ENCODE assay signal across 9 mouse cellular contexts in genomic region chr15:99265679-99266078, GRCm38 (mm10). TPM values are rescaled to one million over a fixed set of nuclear protein-coding genes. Genes with fewer than 3 reads are reported as not detected.
DNase-seq lines count a peak whose midpoint lies in the region; ATAC-seq lines count a peak whose summit lies in the region.
"Had no signal": no experiment of that assay in that cellular context is flagged by ENCODE, and none has a peak within 500 bp of the region (broad histone marks: within the 10 kb centered on the region; RNA-seq: fewer than 3 reads in every experiment).

No protein-coding gene starts in this region.

- ATAC-seq in forebrain, embryonic 13.5 days, result 0 out of 2 replicates have a peak, but pooled peaks have one; percentile 33
- no peak for ATAC-seq in hindbrain, embryonic 14.5 days (ENCODE audit: low FRiP score)
- ATAC-seq in megakaryocyte, adult 5-6 weeks (ENCODE audit: poor library complexity, severe bottlenecking), result peak; percentile 99

- no peaks in the 10 kb centered on the region for H3K27me3 ChIP-seq in forebrain, embryonic 13.5 days
- H3K27me3 ChIP-seq in hindbrain, embryonic 14.5 days (ENCODE audit: control insufficient read depth, insufficient read depth, low read length), result no peaks in the 10 kb centered on the region
- H3K27me3 ChIP-seq: embryonic facial prominence, embryonic 13.5 days had no signal

- H3K4me2 ChIP-seq in forebrain, embryonic 13.5 days, result no peak overlapping the region
- no peak overlapping the region for H3K4me2 ChIP-seq in hindbrain, embryonic 14.5 days (replicated peaks)
- H3K4me2 ChIP-seq: embryonic facial prominence, embryonic 13.5 days had no signal

- no peak overlapping the region for H3K27ac ChIP-seq in forebrain, embryonic 13.5 days
- H3K27ac ChIP-seq in hindbrain, embryonic 14.5 days, result no peak overlapping the region
- H3K27ac ChIP-seq: embryonic facial prominence, embryonic 13.5 days had no signal

- H3K4me3 ChIP-seq in forebrain, embryonic 13.5 days, result no peak overlapping the region
- no peak overlapping the region for H3K4me3 ChIP-seq in hindbrain, embryonic 14.5 days (replicated peaks; ENCODE audit: low read length)
- H3K4me3 ChIP-seq: embryonic facial prominence, embryonic 13.5 days had no signal

- DNase-seq in ovary, adult 18-20 months (ENCODE audit: low spot score), result peak; percentile 49
- no peak for DNase-seq in ovary, postnatal 10 days (ENCODE audit: low spot score)
- peak; percentile 68 for DNase-seq in c-Kit-positive CD71-positive TER-119-positive erythroid progenitor cells, embryonic 14.5 days (ENCODE audit: low spot score)
- DNase-seq in hindbrain, embryonic 14.5 days (ENCODE audit: low spot score), result peak; percentile 79
- DNase-seq in layer of hippocampus, postnatal 36 days, result peak; percentile 35 to 62
- peak; percentile 63 to 79 for DNase-seq in spleen, postnatal 4 days (ENCODE audit: low spot score in 2 of 2)

- WGBS in forebrain, embryonic 13.5 days, result 21% methylated on average over 4 of the region's 4 CpGs
- WGBS in hindbrain, embryonic 14.5 days, result 28% methylated on average over 4 of the region's 4 CpGs

- no peaks in the 10 kb centered on the region for H3K9me3 ChIP-seq in forebrain, embryonic 13.5 days (replicated peaks)
- H3K9me3 ChIP-seq in hindbrain, embryonic 14.5 days (ENCODE audit: control insufficient read depth, low read length), result no peaks in the 10 kb centered on the region
- H3K9me3 ChIP-seq: embryonic facial prominence, embryonic 13.5 days had no signal

- H3K36me3 ChIP-seq in forebrain, embryonic 13.5 days (ENCODE audit: poor library complexity, severe bottlenecking), result no peaks in the 10 kb centered on the region
- H3K36me3 ChIP-seq in hindbrain, embryonic 14.5 days (replicated peaks; ENCODE audit: control insufficient read depth, insufficient read depth), result no peaks in the 10 kb centered on the region
- H3K36me3 ChIP-seq: embryonic facial prominence, embryonic 13.5 days had no signal

- no peaks in the 10 kb centered on the region for H3K4me1 ChIP-seq in forebrain, embryonic 13.5 days
- H3K4me1 ChIP-seq in hindbrain, embryonic 14.5 days (replicated peaks; ENCODE audit: control insufficient read depth, insufficient read depth, low read length), result no peaks in the 10 kb centered on the region
- H3K4me1 ChIP-seq: embryonic facial prominence, embryonic 13.5 days had no signal

- no peak overlapping the region for H3K9ac ChIP-seq in forebrain, embryonic 13.5 days
- no peak overlapping the region for H3K9ac ChIP-seq in hindbrain, embryonic 14.5 days
- H3K9ac ChIP-seq: embryonic facial prominence, embryonic 13.5 days had no signal

RNA-seq across cellular contexts. Expression of gene Mcrs1, which starts 13.9 kb away (rescaled TPM):
- 198 and 213 TPM in 2 replicates for polyA plus RNA-seq in forebrain, embryonic 13.5 days (2015; fragmentation: Nextera tagmentation; extraction: Ambion mirVana)
- 200 and 205 TPM in 2 replicates for polyA plus RNA-seq in hindbrain, embryonic 14.5 days (2014; fragmentation: Nextera tagmentation; extraction: Ambion mirVana)
- total RNA-seq in layer of hippocampus, postnatal 36 days (2021), result 10 to 100 TPM; 63.3 to 71.5 TPM
- 30.6 and 38.3 TPM in 2 replicates for total RNA-seq in megakaryocyte, adult 5-6 weeks (2015)
- 29.4 and 30.4 TPM in 2 replicates for total RNA-seq in megakaryocyte, adult 5-6 weeks (2017)

RNA-seq across cellular contexts. Expression of gene Prpf40b, which starts 29.2 kb away (rescaled TPM):
- polyA plus RNA-seq in forebrain, embryonic 13.5 days (2015; fragmentation: Nextera tagmentation; extraction: Ambion mirVana), result 98.6 and 107 TPM in 2 replicates
- 84.7 and 89.6 TPM in 2 replicates for polyA plus RNA-seq in hindbrain, embryonic 14.5 days (2014; fragmentation: Nextera tagmentation; extraction: Ambion mirVana)
- total RNA-seq in layer of hippocampus, postnatal 36 days (2021), result 10 to 100 TPM; 96.8 to 98.3 TPM
- 0.27 and 0.89 TPM in 2 replicates for total RNA-seq in megakaryocyte, adult 5-6 weeks (2015)
- total RNA-seq in megakaryocyte, adult 5-6 weeks (2017), result 0.12 and 1.1 TPM in 2 replicates

RNA-seq across cellular contexts. Expression of gene Fam186b, which starts 30.0 kb away (rescaled TPM):
- polyA plus RNA-seq in forebrain, embryonic 13.5 days (2015; fragmentation: Nextera tagmentation; extraction: Ambion mirVana), result 0.28 TPM in 1 of 2 replicates, not detected in the other
- 0.39 and 0.81 TPM in 2 replicates for polyA plus RNA-seq in hindbrain, embryonic 14.5 days (2014; fragmentation: Nextera tagmentation; extraction: Ambion mirVana)
- total RNA-seq in layer of hippocampus, postnatal 36 days (2021), result 1 to 10 TPM; 1.1 to 1.6 TPM
- total RNA-seq in megakaryocyte, adult 5-6 weeks (2015), result not detected in 2 replicates
- total RNA-seq in megakaryocyte, adult 5-6 weeks (2017), result not detected in 2 replicates

RNA-seq across cellular contexts. Expression of gene Kcnh3, which starts 41.0 kb away (rescaled TPM):
- polyA plus RNA-seq in forebrain, embryonic 13.5 days (2015; fragmentation: Nextera tagmentation; extraction: Ambion mirVana), result 2.3 and 2.5 TPM in 2 replicates
- 0.81 and 0.96 TPM in 2 replicates for polyA plus RNA-seq in hindbrain, embryonic 14.5 days (2014; fragmentation: Nextera tagmentation; extraction: Ambion mirVana)
- 10 to 100 TPM; 71.6 to 78.9 TPM for total RNA-seq in layer of hippocampus, postnatal 36 days (2021)
- total RNA-seq in megakaryocyte, adult 5-6 weeks (2015), result not detected in 2 replicates
- total RNA-seq in megakaryocyte, adult 5-6 weeks (2017), result not detected in 2 replicates

Comparison
In these comparisons a context has a peak if more than half of its experiments do, and no peak if none do; other contexts are left out.
1. RNA of gene Prpf40b, which starts 29.2 kb away (total RNA-seq): 96.8 to 98.3 TPM in layer of hippocampus, postnatal 36 days; 0.12 to 1.1 TPM in megakaryocyte, adult 5-6 weeks; every median in the first group is over 10 times any median in the second.